Mouse (Mus musculus): ENCODE results near the gene Fggy. TPM values are rescaled to one million over a fixed set of nuclear protein-coding genes. Genes with fewer than 3 reads are reported as not detected.

Fggy gene
- total and polyA plus RNA-seq, 3 experiments = not detected

GRCm38 (mm10) chr4:95868348-95868747, 311.0 kb downstream of the Fggy start:
- TF ChIP-seq CHD2 (IDR thresholded peaks at IDR 0.05; ENCODE audit: low read length) = no peak
- no peak for TF ChIP-seq CTCF (IDR thresholded peaks at IDR 0.05 in 2 of 3, conservative IDR thresholded peaks at IDR 0.05 in 1 of 3; ENCODE audit: control insufficient read depth in 1 of 3, insufficient read depth in 1 of 3, low read depth in 2 of 3, low read length in 3 of 3, poor library complexity in 1 of 3, severe bottlenecking in 1 of 3)
- no peak for TF ChIP-seq RCOR1 (IDR thresholded peaks at IDR 0.05; ENCODE audit: low read depth, low read length)
- no peak for TF ChIP-seq ELF1 (IDR thresholded peaks at IDR 0.05; ENCODE audit: low read depth, low read length)
- TF ChIP-seq UBTF (IDR thresholded peaks at IDR 0.05; ENCODE audit: borderline replicate concordance, insufficient read depth, low read depth, low read length) = no peak
- no peak for TF ChIP-seq CHD1 (IDR thresholded peaks at IDR 0.05; ENCODE audit: low read depth, low read length)
- TF ChIP-seq TCF12 (IDR thresholded peaks at IDR 0.05; ENCODE audit: low read depth, low read length) = no peak
- TF ChIP-seq ZNF384 (IDR thresholded peaks at IDR 0.05; ENCODE audit: low read depth, low read length) = no peak
- TF ChIP-seq MAX (IDR thresholded peaks at IDR 0.05; ENCODE audit: low read length) = no peak
- TF ChIP-seq MAZ (IDR thresholded peaks at IDR 0.05; ENCODE audit: low read depth, low read length) = no peak
- TF ChIP-seq NRF1 (IDR thresholded peaks at IDR 0.05; ENCODE audit: insufficient read depth, low read depth, low read length, poor library complexity, severe bottlenecking) = no peak
- TF ChIP-seq POLR2A (IDR thresholded peaks at IDR 0.05; ENCODE audit: control insufficient read depth in 1 of 2, insufficient read depth in 1 of 2, low read depth in 1 of 2, low read length in 2 of 2, poor library complexity in 1 of 2) = no peak
- TF ChIP-seq HCFC1 (IDR thresholded peaks at IDR 0.05; ENCODE audit: low read depth, low read length) = no peak
- TF ChIP-seq MAFK (IDR thresholded peaks at IDR 0.05; ENCODE audit: borderline replicate concordance, low read depth, low read length) = no peak

DNA sequence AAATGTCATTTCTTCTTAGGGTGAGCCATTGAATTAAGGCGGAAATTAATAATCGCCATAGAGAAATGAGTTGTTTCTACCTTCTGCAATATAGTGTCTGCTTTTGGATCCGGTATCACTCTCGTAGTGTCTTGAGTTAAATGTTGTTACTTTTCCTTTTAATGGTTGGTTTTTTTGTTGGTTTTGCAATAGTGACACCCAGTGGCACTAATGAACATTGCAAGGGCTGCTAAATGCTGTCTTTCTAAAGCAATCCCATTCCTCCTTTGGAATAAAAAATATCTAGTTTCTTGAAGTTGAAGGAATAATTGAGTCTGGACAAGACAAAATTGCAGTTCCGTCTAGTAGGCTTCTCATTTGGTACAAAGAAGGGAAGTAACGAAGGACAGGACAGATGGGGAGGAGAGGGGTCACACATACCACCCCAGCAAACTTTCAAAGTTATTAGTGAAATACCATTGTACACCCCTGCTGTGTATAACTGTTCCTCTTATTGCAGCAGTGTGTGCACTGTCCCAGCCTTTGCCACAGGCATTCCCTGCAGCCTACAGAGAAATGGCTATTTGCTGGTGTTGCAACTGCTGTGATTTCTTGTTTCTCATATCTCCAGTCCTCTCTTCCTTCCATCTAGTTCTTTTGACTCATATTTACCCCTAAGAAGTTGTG, 314.0 kb downstream of the Fggy start:
- peak; percentile 36 for DNase-seq (ENCODE audit: low read depth, low spot score)
- Histone ChIP-seq H3K4me3 (ENCODE audit: control insufficient read depth in 1 of 2, insufficient read depth in 1 of 2, low read depth in 2 of 2, low read length in 2 of 2) (no peak overlapping the region), H3K27ac (ENCODE audit: control insufficient read depth, low read depth, low read length) (no peak overlapping the region), H3K27me3 (ENCODE audit: control insufficient read depth in 1 of 2, insufficient read depth in 2 of 2, low read length in 2 of 2) (no peaks in the 10 kb centered on the region), H3K4me1 (ENCODE audit: control insufficient read depth in 1 of 2, insufficient read depth in 2 of 2, low read length in 2 of 2) (no peaks in the 10 kb centered on the region), H3K36me3 (ENCODE audit: control insufficient read depth in 1 of 2, insufficient read depth in 2 of 2, low read length in 2 of 2) (no peaks in the 10 kb centered on the region), H3K9me3 (replicated peaks; ENCODE audit: insufficient read depth, low read length) (no peaks in the 10 kb centered on the region), H3K9ac (ENCODE audit: control insufficient read depth, low read depth, low read length, poor library complexity, severe bottlenecking) (no peak overlapping the region), H3K79me2 (ENCODE audit: control insufficient read depth, insufficient read depth, low read length, poor library complexity) (no peaks in the 10 kb centered on the region)
- TF ChIP-seq ZC3H11A (IDR thresholded peaks at IDR 0.05; ENCODE audit: low read depth, low read length) = peak; percentile 73
- peak in 2 of 3 experiments; percentile 65 to 74; a peak in 4 of 6 replicates for TF ChIP-seq CTCF (IDR thresholded peaks at IDR 0.05 in 2 of 3, conservative IDR thresholded peaks at IDR 0.05 in 1 of 3; ENCODE audit: control insufficient read depth in 1 of 3, insufficient read depth in 1 of 3, low read depth in 2 of 3, low read length in 3 of 3, poor library complexity in 1 of 3, severe bottlenecking in 1 of 3)
- TF ChIP-seq GATA1 (IDR thresholded peaks at IDR 0.05; ENCODE audit: low read depth, low read length) = no peak
- no peak for TF ChIP-seq TCF12 (IDR thresholded peaks at IDR 0.05; ENCODE audit: low read depth, low read length)
- TF ChIP-seq MYC (IDR thresholded peaks at IDR 0.05; ENCODE audit: low read depth, low read length) = no peak
- TF ChIP-seq SIN3A (IDR thresholded peaks at IDR 0.05; ENCODE audit: low read length) = no peak
- no peak for TF ChIP-seq UBTF (IDR thresholded peaks at IDR 0.05; ENCODE audit: borderline replicate concordance, insufficient read depth, low read depth, low read length)
- no peak for TF ChIP-seq ELF1 (IDR thresholded peaks at IDR 0.05; ENCODE audit: low read depth, low read length)
- TF ChIP-seq JUND (IDR thresholded peaks at IDR 0.05; ENCODE audit: low read depth, low read length) = no peak
- no peak for TF ChIP-seq MAZ (IDR thresholded peaks at IDR 0.05; ENCODE audit: low read depth, low read length)
- TF ChIP-seq POLR2AphosphoS2 (IDR thresholded peaks at IDR 0.05; ENCODE audit: low read length) = no peak
- no peak for TF ChIP-seq CHD1 (IDR thresholded peaks at IDR 0.05; ENCODE audit: low read depth, low read length)
- no peak for TF ChIP-seq RCOR1 (IDR thresholded peaks at IDR 0.05; ENCODE audit: low read depth, low read length)
- TF ChIP-seq MYB (IDR thresholded peaks at IDR 0.05; ENCODE audit: low read depth, low read length) = no peak
- no peak for TF ChIP-seq ETS1 (IDR thresholded peaks at IDR 0.05; ENCODE audit: low read depth, low read length)
- TF ChIP-seq ZNF384 (IDR thresholded peaks at IDR 0.05; ENCODE audit: low read depth, low read length) = no peak
- no peak for TF ChIP-seq ZKSCAN1 (IDR thresholded peaks at IDR 0.05; ENCODE audit: low read depth, low read length)
- no peak for TF ChIP-seq NRF1 (IDR thresholded peaks at IDR 0.05; ENCODE audit: insufficient read depth, low read depth, low read length, poor library complexity, severe bottlenecking)
- no peak for TF ChIP-seq TAL1 (IDR thresholded peaks at IDR 0.05; ENCODE audit: low read length)
- no peak for TF ChIP-seq USF2 (IDR thresholded peaks at IDR 0.05; ENCODE audit: borderline replicate concordance in 1 of 2, insufficient read depth in 1 of 2, low read depth in 1 of 2, low read length in 2 of 2)
- TF ChIP-seq MXI1 (IDR thresholded peaks at IDR 0.05; ENCODE audit: low read depth, low read length) = no peak
- no peak for TF ChIP-seq ZMIZ1 (IDR thresholded peaks at IDR 0.05; ENCODE audit: low read depth, low read length)
- no peak for TF ChIP-seq BHLHE40 (IDR thresholded peaks at IDR 0.05; ENCODE audit: borderline replicate concordance, low read depth, low read length)
- no peak for TF ChIP-seq KAT2A (conservative IDR thresholded peaks at IDR 0.05; ENCODE audit: low read depth, low read length)

More at GRCm38 (mm10) chr4:95868348-95868747, 311.0 kb downstream of the Fggy start:
- H3K4me3 ChIP-seq (ENCODE audit: control insufficient read depth in 1 of 2, insufficient read depth in 1 of 2, low read depth in 2 of 2, low read length in 2 of 2) = no peak overlapping the region
- H3K27me3 ChIP-seq (ENCODE audit: control insufficient read depth in 1 of 2, insufficient read depth in 2 of 2, low read length in 2 of 2) = no peaks in the 10 kb centered on the region
- no peaks in the 10 kb centered on the region for H3K9me3 ChIP-seq (replicated peaks; ENCODE audit: insufficient read depth, low read length)
- H3K9ac ChIP-seq (ENCODE audit: control insufficient read depth, low read depth, low read length, poor library complexity, severe bottlenecking) = no peak overlapping the region
- no peak for DNase-seq (ENCODE audit: low read depth, low spot score)
- H3K36me3 ChIP-seq (ENCODE audit: control insufficient read depth in 1 of 2, insufficient read depth in 2 of 2, low read length in 2 of 2) = no peaks in the 10 kb centered on the region
- no peaks in the 10 kb centered on the region for H3K4me1 ChIP-seq (ENCODE audit: control insufficient read depth in 1 of 2, insufficient read depth in 2 of 2, low read length in 2 of 2)
- no peaks in the 10 kb centered on the region for H3K79me2 ChIP-seq (ENCODE audit: control insufficient read depth, insufficient read depth, low read length, poor library complexity)
- H3K27ac ChIP-seq (ENCODE audit: control insufficient read depth, low read depth, low read length) = no peak overlapping the region
